Mouse (Mus musculus): Measurements from ENCODE around the gene Adap1. TPM values are rescaled to one million over a fixed set of nuclear protein-coding genes. Genes with fewer than 3 reads are reported as not detected.

The Adap1 gene
- polyA plus RNA-seq, 1 experiment from 2014 or later, result 0.69 TPM

DNA sequence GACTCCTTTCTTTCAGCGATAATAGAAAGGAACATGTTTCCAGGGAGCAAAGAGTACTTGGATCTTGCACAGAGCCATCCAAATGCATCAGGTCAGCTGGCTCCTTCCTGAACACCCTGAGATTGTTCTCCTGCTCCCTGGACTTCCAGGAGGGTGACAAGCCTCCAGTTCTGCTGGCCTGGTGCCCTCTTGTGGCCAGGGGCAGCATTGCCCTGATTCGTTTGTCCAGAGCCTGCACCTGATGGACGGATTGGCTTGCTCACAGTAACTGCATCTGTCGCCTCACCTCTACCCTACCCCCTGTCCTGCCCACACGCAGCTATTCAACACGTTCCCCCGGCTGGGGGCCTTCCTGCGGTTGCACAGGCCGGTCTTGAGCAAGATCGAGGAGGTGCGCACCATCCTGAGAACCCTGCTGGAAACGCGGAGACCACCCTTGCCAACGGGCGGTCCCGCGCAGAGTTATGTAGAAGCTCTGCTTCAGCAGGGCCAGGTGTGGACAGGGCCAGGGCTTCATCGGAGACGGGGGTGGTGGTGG, 29.9 kb upstream of the Adap1 start:
- Histone ChIP-seq H3K9me3 (ENCODE audit: control insufficient read depth, low read length) (no peaks in the 10 kb centered on the region), H3K27ac (replicated peaks; ENCODE audit: low read depth, low read length) (no peak overlapping the region), H3K36me3 (ENCODE audit: control insufficient read depth, insufficient read depth, low read length) (no peaks in the 10 kb centered on the region), H3K4me1 (ENCODE audit: control insufficient read depth, insufficient read depth, low read length) (peaks cover 10% of the 10 kb centered on the region), H3K4me2 (ENCODE audit: low read depth, severe bottlenecking) (no peak overlapping the region), H3K4me3 (ENCODE audit: low read depth, low read length) (no peak overlapping the region), H3K9ac (ENCODE audit: low read length) (no peak overlapping the region), H3K27me3 (ENCODE audit: control insufficient read depth, insufficient read depth, low read length) (no peaks in the 10 kb centered on the region)
- ATAC-seq (ENCODE audit: insufficient number of reproducible peaks, low FRiP score, low TSS enrichment, low read depth) (no peak), DNase-seq (ENCODE audit: low spot score) (peak; percentile 85)
- 38% methylated on average over 19 of the region's 19 CpGs for WGBS

DNA sequence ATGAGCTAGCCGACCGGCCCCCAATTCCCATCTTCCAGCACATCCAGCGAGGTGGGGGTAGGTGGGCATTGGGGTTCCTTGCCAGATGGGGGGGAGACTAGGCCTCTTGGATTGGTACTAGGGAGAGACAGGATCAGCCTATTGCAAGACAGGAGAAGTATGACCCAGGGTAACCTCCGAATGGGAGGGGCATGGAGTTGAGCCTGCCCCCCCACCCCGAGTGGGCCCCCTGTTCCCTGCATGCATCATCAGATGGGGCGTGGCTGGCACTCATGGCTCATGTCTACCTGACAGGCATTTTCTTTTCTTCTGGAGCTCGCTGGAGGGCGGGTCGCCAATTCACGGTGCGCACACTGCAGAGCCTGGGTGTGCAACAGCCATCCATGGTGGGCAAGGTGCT, 28.5 kb upstream of the Adap1 start:
- DNase-seq (ENCODE audit: low spot score), result no peak
- peaks cover 10% of the 10 kb centered on the region for H3K4me1 ChIP-seq (ENCODE audit: control insufficient read depth, insufficient read depth, low read length)
- 92% methylated on average over 11 of the region's 11 CpGs for WGBS
- no peaks in the 10 kb centered on the region for H3K9me3 ChIP-seq (ENCODE audit: control insufficient read depth, low read length)
- H3K27me3 ChIP-seq (ENCODE audit: control insufficient read depth, insufficient read depth, low read length), result no peaks in the 10 kb centered on the region
- no peak overlapping the region for H3K27ac ChIP-seq (replicated peaks; ENCODE audit: low read depth, low read length)
- H3K36me3 ChIP-seq (ENCODE audit: control insufficient read depth, insufficient read depth, low read length), result no peaks in the 10 kb centered on the region
- no peak overlapping the region for H3K4me3 ChIP-seq (ENCODE audit: low read depth, low read length)
- H3K4me2 ChIP-seq (ENCODE audit: low read depth, severe bottlenecking), result no peak overlapping the region
- no peak overlapping the region for H3K9ac ChIP-seq (ENCODE audit: low read length)
- no peak for ATAC-seq (ENCODE audit: insufficient number of reproducible peaks, low FRiP score, low TSS enrichment, low read depth)

DNA sequence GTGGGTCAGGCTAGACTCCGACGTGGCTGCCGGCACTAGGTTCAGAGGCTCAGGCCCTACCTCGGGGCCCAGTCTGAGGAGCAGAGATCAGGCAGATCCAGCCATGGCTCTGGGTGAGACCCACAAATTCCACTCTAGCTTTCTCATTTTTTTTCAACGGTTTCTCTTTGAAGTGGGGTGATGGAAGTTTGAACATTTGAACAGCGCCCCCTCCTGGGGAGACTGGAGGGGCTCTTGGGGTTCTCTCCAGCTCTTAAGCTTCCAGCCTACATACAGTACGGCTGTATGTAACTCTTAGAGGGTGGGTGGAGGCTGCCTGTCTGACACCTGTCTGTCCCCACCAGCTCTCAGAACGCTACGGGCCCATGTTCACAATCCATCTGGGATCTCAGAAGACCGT, 28.1 kb upstream of the Adap1 start:
- H3K4me1 ChIP-seq (ENCODE audit: control insufficient read depth, insufficient read depth, low read length), result peaks cover 10% of the 10 kb centered on the region
- no peaks in the 10 kb centered on the region for H3K9me3 ChIP-seq (ENCODE audit: control insufficient read depth, low read length)
- H3K4me2 ChIP-seq (ENCODE audit: low read depth, severe bottlenecking), result no peak overlapping the region
- ATAC-seq (ENCODE audit: insufficient number of reproducible peaks, low FRiP score, low TSS enrichment, low read depth), result no peak
- no peaks in the 10 kb centered on the region for H3K36me3 ChIP-seq (ENCODE audit: control insufficient read depth, insufficient read depth, low read length)
- no peak overlapping the region for H3K27ac ChIP-seq (replicated peaks; ENCODE audit: low read depth, low read length)
- H3K4me3 ChIP-seq (ENCODE audit: low read depth, low read length), result no peak overlapping the region
- DNase-seq (ENCODE audit: low spot score), result peak; percentile 58
- H3K9ac ChIP-seq (ENCODE audit: low read length), result no peak overlapping the region
- H3K27me3 ChIP-seq (ENCODE audit: control insufficient read depth, insufficient read depth, low read length), result no peaks in the 10 kb centered on the region
- WGBS, result 61% methylated on average over 10 of the region's 10 CpGs

DNA sequence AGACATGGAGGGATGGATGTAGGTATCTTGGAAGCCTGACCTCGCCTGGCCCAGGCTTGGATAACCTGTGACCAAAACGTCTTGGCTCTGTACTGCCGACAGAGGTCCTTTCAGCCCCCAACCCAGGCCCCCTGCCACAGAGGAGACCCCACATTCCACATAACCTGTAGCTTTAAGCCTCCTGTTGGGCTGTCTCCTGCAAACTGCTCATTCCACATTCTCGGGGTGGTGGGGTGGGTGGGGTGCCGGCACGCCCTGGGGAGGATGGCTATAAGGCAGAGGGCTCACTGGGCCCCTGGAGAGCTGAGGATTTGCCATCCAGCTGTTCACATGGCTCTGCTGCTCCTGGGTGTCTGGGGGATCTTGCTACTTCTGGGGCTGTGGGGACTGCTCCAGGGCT, 26.9 kb upstream of the Adap1 start, which contains the start of gene Cyp2w1:
Cyp2w1 (plus strand) TSS at position 301 of the 400 bp plus-strand sequence.
- H3K27me3 ChIP-seq (ENCODE audit: control insufficient read depth, insufficient read depth, low read length), result no peaks in the 10 kb centered on the region
- ATAC-seq (ENCODE audit: insufficient number of reproducible peaks, low FRiP score, low TSS enrichment, low read depth) (no peak), DNase-seq (ENCODE audit: low spot score) (no peak)
- H3K4me3 ChIP-seq (ENCODE audit: low read depth, low read length), result no peak within 1 kb of the TSS
- H3K4me2 ChIP-seq (ENCODE audit: low read depth, severe bottlenecking), result 0 out of 2 replicates have a peak within 1 kb of the TSS, but pooled peaks have one; percentile 7
- H3K36me3 ChIP-seq (ENCODE audit: control insufficient read depth, insufficient read depth, low read length), result no peaks in the 10 kb centered on the region
- WGBS, result 48% methylated on average over 6 of the region's 6 CpGs
- H3K9ac ChIP-seq (ENCODE audit: low read length), result 0 out of 2 replicates have a peak within 1 kb of the TSS, but pooled peaks have one; percentile 18
- H3K4me1 ChIP-seq (ENCODE audit: control insufficient read depth, insufficient read depth, low read length), result peaks cover 10% of the 10 kb centered on the region
- H3K9me3 ChIP-seq (ENCODE audit: control insufficient read depth, low read length), result no peaks in the 10 kb centered on the region
- no peak within 1 kb of the TSS for H3K27ac ChIP-seq (replicated peaks; ENCODE audit: low read depth, low read length)

DNA sequence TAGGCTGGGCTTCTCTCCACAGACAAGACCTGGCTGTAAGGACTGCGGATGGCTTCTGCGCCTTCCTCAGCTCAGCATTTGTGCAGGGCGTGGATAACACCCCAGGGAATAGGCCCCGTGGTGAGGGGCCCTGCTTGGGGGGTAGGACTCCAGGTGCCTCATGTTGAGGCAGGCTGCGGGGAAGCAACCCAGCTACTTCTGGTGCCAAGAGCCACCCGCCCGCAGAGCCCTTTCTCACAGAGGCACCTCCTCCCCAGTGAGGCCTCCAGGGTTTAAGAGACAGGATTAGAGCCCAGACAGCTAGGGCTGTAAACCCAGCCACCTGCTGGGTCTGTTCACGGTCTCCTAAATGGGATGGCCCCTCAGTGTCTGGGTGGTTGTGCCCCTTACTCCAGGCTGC, 26.2 kb upstream of the Adap1 start:
- ATAC-seq (ENCODE audit: insufficient number of reproducible peaks, low FRiP score, low TSS enrichment, low read depth), result no peak
- Histone ChIP-seq H3K4me1 (ENCODE audit: control insufficient read depth, insufficient read depth, low read length) (peaks cover 10% of the 10 kb centered on the region), H3K9ac (ENCODE audit: low read length) (0 out of 2 replicates have a peak overlapping the region, but pooled peaks have one; percentile 18), H3K27ac (replicated peaks; ENCODE audit: low read depth, low read length) (no peak overlapping the region), H3K36me3 (ENCODE audit: control insufficient read depth, insufficient read depth, low read length) (no peaks in the 10 kb centered on the region), H3K4me2 (ENCODE audit: low read depth, severe bottlenecking) (0 out of 2 replicates have a peak overlapping the region, but pooled peaks have one; percentile 7), H3K9me3 (ENCODE audit: control insufficient read depth, low read length) (no peaks in the 10 kb centered on the region), H3K4me3 (ENCODE audit: low read depth, low read length) (no peak overlapping the region), H3K27me3 (ENCODE audit: control insufficient read depth, insufficient read depth, low read length) (no peaks in the 10 kb centered on the region)
- WGBS, result 20% methylated on average over 8 of the region's 8 CpGs
- no peak for DNase-seq (ENCODE audit: low spot score)

DNA sequence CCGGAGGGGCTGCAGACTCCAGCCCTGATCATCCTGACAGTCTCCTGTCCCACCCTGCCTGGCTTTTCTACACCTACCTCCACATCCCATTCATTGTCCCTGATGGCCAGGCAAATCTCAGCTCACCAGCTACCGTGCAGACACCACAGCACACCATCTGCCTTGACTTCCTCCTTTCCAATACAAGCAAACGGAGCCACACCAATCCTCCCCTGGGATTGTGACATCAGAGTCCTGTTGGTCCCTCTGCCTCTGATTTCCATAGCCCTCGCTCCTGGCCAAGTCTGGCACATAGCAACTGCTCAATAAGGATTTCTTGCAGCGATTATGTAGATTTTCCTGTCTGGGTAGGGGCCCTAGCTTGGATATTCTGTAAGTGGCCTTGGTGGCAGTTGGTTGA, 25.7 kb upstream of the Adap1 start, which contains the start of gene Cox19:
Cox19 (minus strand) TSS at position 285 of the 400 bp plus-strand sequence.
- H3K4me3 ChIP-seq (ENCODE audit: low read depth, low read length), result no peak within 1 kb of the TSS
- no peaks in the 10 kb centered on the region for H3K27me3 ChIP-seq (ENCODE audit: control insufficient read depth, insufficient read depth, low read length)
- 0 out of 2 replicates have a peak within 1 kb of the TSS, but pooled peaks have one; percentile 18 for H3K9ac ChIP-seq (ENCODE audit: low read length)
- ATAC-seq (ENCODE audit: insufficient number of reproducible peaks, low FRiP score, low TSS enrichment, low read depth), result no peak
- 53% methylated on average over 5 of the region's 5 CpGs for WGBS
- no peaks in the 10 kb centered on the region for H3K36me3 ChIP-seq (ENCODE audit: control insufficient read depth, insufficient read depth, low read length)
- H3K9me3 ChIP-seq (ENCODE audit: control insufficient read depth, low read length), result no peaks in the 10 kb centered on the region
- peak within 1 kb of the TSS; percentile 7; the same call in 1 of the 2 replicates for H3K4me2 ChIP-seq (ENCODE audit: low read depth, severe bottlenecking)
- no peak within 1 kb of the TSS; the same call in 1 of the 2 replicates for H3K27ac ChIP-seq (replicated peaks; ENCODE audit: low read depth, low read length)
- H3K4me1 ChIP-seq (ENCODE audit: control insufficient read depth, insufficient read depth, low read length), result peaks cover 10% of the 10 kb centered on the region
- DNase-seq (ENCODE audit: low spot score), result no peak

DNA sequence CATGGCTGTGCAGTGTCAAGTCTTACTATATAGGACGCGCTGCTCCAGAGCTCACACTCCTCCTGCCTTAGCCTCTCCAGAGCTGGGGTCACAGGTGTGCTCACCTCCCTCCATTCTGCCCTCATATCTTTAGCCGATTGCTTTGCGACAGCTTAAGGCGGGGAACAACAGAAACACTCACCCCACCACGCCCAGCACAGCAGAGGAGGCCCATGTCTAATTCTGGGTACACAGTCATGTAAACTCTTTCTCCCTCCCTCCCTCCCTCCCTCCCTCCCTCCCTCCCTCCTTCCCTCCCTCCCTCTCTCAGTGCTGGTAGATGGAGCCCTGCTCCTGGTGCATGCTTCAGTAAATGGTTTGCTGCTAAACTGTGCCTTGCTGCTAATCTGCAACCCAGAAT, 24.3 kb upstream of the Adap1 start:
- no peak for ATAC-seq (ENCODE audit: insufficient number of reproducible peaks, low FRiP score, low TSS enrichment, low read depth)
- Histone ChIP-seq H3K4me2 (ENCODE audit: low read depth, severe bottlenecking) (no peak overlapping the region), H3K27ac (replicated peaks; ENCODE audit: low read depth, low read length) (no peak overlapping the region), H3K4me1 (ENCODE audit: control insufficient read depth, insufficient read depth, low read length) (peaks cover 13% of the 10 kb centered on the region), H3K27me3 (ENCODE audit: control insufficient read depth, insufficient read depth, low read length) (no peaks in the 10 kb centered on the region), H3K9me3 (ENCODE audit: control insufficient read depth, low read length) (no peaks in the 10 kb centered on the region), H3K36me3 (ENCODE audit: control insufficient read depth, insufficient read depth, low read length) (no peaks in the 10 kb centered on the region), H3K4me3 (ENCODE audit: low read depth, low read length) (no peak overlapping the region), H3K9ac (ENCODE audit: low read length) (no peak overlapping the region)
- DNase-seq (ENCODE audit: low spot score), result no peak
- 74% methylated on average over 6 of the region's 6 CpGs for WGBS

DNA sequence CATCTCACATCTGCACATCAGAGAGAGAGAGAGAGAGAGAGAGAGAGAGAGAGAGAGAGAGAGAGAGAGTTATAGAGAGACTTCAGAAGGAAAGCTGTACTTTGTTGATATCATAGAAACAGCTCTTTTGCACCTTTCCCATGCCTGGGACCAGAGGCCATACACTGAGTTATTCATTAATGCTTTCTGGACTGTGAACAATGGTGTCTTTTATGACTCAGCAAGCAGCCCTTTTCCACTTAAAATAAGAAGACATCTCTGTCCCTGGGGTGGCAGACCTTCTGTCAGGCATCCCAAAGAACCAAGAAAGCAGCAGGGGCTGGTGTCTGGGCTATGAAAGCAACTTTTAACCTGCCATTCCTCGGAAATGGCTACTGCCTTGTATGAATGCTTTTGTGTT, 21.8 kb upstream of the Adap1 start:
- H3K27ac ChIP-seq (replicated peaks; ENCODE audit: low read depth, low read length), result no peak overlapping the region
- no peak overlapping the region for H3K9ac ChIP-seq (ENCODE audit: low read length)
- ATAC-seq (ENCODE audit: insufficient number of reproducible peaks, low FRiP score, low TSS enrichment, low read depth), result no peak
- no peak overlapping the region for H3K4me2 ChIP-seq (ENCODE audit: low read depth, severe bottlenecking)
- DNase-seq (ENCODE audit: low spot score), result no peak
- H3K36me3 ChIP-seq (ENCODE audit: control insufficient read depth, insufficient read depth, low read length), result peaks cover 2% of the 10 kb centered on the region; the same call in 1 of the 2 replicates
- no peaks in the 10 kb centered on the region for H3K9me3 ChIP-seq (ENCODE audit: control insufficient read depth, low read length)
- WGBS, result 71% methylated on average over 1 of the region's 1 CpGs
- no peak overlapping the region for H3K4me3 ChIP-seq (ENCODE audit: low read depth, low read length)
- peaks cover 19% of the 10 kb centered on the region for H3K4me1 ChIP-seq (ENCODE audit: control insufficient read depth, insufficient read depth, low read length)
- H3K27me3 ChIP-seq (ENCODE audit: control insufficient read depth, insufficient read depth, low read length), result no peaks in the 10 kb centered on the region

DNA sequence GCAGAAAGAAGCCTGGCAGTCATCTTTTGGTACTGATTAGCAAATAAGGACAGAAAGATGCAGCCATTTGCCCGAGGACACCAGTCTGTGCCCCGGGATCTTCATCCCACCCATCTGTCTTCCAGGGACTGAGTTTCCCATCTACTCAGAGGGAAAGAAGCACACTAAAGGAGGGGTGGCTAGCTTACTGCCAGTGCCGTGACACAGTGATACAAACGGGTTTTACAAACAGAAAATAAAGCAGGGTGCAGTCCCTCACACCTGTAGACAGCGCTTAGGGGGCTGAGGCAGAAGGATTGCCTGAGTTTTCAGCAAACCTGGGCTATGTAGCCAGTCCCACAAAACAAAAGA, 19.9 kb upstream of the Adap1 start:
- no peak overlapping the region for H3K9ac ChIP-seq (ENCODE audit: low read length)

More for the DNA sequence above, 19.9 kb upstream of the Adap1 start:
- ATAC-seq (ENCODE audit: insufficient number of reproducible peaks, low FRiP score, low TSS enrichment, low read depth), result 0 out of 2 replicates have a peak, but pooled peaks have one; percentile 28
- DNase-seq (ENCODE audit: low spot score), result no peak
- Histone ChIP-seq H3K27ac (replicated peaks; ENCODE audit: low read depth, low read length) (no peak overlapping the region), H3K4me1 (ENCODE audit: control insufficient read depth, insufficient read depth, low read length) (peaks cover 9% of the 10 kb centered on the region), H3K4me3 (ENCODE audit: low read depth, low read length) (peak overlapping the region; percentile 93), H3K36me3 (ENCODE audit: control insufficient read depth, insufficient read depth, low read length) (peaks cover 9% of the 10 kb centered on the region; the same call in 1 of the 2 replicates), H3K4me2 (ENCODE audit: low read depth, severe bottlenecking) (peak overlapping the region; percentile 34), H3K27me3 (ENCODE audit: control insufficient read depth, insufficient read depth, low read length) (no peaks in the 10 kb centered on the region), H3K9me3 (ENCODE audit: control insufficient read depth, low read length) (no peaks in the 10 kb centered on the region)
- 9% methylated on average over 5 of the region's 5 CpGs for WGBS
